Mouse (Mus musculus) retina, postnatal 7 days (tissue): ENCODE measurements at regions not wholly inside any gene's neighbourhood (a gene's known extent, or its start where the extent isn't known, plus 50 kb on each side); places are given as distances from the start of the nearest gene placed in this dataset.
"Not testable (repeated sequence)": the region's sequence is repeated elsewhere in the genome, so short reads cannot be mapped to it uniquely, and the experiment has no call there.

Source experiments
- DNase-seq: peaks from one replicate; pipeline ENCODE4 v3.0.0-alpha.2; 2012; ENCODE audit warnings: low read depth, low spot score

GRCm38 (mm10) chr5:97330074-97330473 is 62.1 kb downstream of the Naa11 start:
- DNase-seq = no peak

- DNase-seq = no peak
These were observed 66.3 kb downstream of the Naa11 start for GRCm38 (mm10) chr5:97325831-97326230.

- no peak for DNase-seq
These were observed 68.3 kb downstream of the Naa11 start for GRCm38 (mm10) chr5:97323873-97324272.

- DNase-seq = no peak
These were observed 72.2 kb downstream of the Naa11 start for GRCm38 (mm10) chr5:97319816-97320487.

DNA sequence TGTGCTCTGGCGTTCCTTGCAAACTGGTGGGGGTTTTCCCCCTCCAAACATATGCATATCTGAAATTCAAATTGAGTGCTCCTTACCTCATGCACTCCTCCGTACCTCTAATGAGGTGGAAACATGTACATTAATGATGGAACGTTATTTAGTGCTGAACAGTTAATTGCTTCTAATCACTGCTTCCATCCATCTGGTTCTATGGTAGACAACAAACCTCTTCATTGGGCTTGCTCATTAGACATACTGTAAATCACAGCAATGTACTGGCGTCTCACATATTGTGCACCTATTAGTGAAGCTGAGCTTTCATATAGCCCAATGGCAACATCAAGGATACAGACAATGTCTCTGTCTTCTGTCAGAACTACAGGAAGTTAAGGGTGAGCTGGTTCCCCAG is 85.3 kb downstream of the Naa11 start:
- DNase-seq = no peak

DNA sequence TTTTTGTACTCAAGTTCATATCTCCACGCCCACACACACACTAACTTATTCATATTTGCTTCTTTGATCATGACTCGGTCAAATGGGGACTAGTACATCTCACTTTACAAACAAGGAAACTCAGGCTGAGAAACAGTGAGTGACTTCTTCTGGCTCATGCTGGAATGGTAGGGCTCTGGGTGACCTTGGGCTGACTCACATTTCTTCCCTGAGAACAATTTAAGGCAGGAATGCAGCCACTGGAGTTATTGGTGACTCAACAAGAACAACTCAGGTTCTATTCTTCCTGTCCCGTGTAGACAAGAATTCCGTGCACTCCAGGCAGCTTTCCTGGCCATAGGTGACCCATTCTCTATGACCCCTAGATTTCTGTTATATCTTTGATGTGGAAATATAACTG is 87.3 kb downstream of the Naa11 start:
- DNase-seq = no peak

- DNase-seq = no peak
These were observed 90.6 kb downstream of the Naa11 start for GRCm38 (mm10) chr5:97301621-97302020.

DNA sequence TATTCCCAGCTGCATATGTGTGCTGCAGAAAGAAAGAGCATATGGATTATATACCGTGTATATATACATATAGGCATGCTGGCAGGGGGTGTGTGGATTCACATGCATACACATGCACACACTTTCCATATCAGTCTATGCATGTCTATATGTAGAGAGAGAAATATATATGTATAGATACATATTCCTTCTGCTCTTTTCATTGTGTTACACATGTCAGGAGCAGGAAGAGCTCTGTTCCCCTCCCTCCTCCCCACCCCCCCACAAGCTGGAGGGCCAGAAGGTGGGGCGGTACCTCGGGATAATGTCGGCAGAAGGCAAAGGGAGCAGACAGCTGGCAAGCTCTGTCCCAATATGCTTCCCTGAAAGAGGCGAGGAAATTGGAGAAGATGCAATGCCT is 91.3 kb downstream of the Naa11 start:
- peak; percentile 54 for DNase-seq

DNA sequence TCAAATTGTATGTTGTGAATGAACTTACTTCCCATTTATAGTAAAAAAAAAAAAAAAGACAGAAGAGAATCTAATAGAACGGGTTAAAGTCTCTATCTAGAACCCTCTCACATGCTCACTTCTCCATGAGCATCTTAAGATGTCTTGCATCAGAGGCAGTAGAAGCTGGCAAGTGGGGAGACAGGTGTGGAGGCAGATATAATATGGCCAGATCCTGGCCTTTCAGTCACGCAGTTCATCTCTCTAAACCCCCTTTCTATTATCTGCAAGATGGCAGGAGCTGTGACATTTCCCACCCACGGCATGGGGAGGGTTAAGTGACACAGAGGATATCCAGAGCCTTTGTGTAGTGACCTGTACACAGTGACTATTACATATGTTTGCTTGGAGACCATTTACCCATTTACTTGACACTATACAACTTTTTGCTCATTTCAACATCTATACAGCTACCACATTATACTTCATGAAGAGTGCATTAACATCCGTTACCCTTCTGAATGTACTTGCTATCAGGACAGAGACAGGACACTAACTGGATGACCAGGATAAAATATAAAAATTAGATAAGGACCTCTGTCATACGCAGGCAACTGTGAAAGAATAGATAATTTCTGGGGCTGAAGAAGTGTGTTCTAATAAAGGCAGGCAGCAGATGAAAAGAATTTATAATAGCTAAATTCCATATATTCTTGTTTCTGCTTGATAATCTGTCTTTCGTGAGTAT is 91.9 kb downstream of the Naa11 start:
- no peak for DNase-seq

DNA sequence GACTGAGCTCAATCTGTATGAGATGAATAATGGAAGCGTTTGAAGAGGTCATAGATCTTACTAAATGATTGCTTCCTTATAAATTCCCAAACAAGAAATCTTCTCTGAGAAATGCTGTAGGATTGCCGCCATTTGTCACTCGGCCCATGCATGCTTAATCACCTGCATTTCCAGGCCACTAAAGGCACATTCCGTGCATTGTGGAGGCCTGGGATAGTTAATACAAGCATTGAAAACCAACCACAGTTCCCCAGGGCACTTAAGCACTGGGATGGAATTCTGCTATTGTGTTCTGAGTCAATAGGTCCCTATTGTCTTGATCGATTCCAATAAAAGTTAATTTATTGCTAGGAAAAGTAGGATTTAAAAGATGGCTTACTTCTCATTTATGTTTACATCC is 92.5 kb downstream of the Naa11 start:
- no peak for DNase-seq

DNA sequence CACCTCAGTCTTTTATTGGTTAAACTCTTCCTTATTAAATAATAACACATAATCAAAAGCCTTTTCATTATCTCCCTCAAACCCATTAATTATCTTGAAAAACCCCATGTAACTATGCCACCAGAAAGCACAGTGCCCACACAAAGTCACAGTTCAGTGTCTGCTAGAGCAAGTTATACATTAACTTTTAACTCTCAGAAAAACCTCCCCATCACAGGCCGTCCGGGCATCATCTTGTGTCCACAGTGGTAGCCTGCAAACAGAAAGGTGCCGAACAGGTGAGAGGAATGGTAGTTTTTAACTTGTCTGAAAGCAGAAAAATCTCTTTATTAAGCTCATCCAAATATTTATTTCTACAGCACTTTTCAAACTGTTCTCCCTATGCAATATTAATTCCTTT is 96.0 kb downstream of the Naa11 start:
- DNase-seq = no peak

DNA sequence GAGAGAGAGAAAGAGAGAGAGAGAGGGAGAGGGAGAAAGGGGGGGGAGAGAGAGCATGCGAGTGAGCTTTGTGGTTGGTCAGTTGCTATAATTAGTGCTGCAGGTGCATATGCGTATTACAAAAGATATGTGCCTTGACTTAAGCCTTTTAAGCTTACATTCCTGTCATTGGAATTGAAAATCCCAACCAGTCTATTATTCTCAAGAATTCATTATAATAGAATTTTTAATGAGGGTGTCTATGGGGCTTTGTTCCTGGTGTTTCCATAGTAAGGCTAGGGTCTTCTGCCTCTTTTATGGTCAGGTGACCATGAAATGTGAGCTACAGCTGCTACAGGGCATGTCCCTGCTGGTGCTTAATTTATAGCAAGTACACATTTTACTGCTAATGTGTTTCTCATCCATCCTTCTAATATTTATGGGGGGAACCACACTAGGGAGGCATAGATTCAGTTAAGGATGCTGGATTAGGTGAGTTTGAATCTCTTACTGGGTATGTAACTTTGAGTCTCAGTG is 102.0 kb downstream of the Naa11 start:
- no peak for DNase-seq

- no peak for DNase-seq
These were observed 102.6 kb downstream of the Naa11 start for GRCm38 (mm10) chr5:97289401-97290165.

GRCm38 (mm10) chr5:97279455-97279854 is 112.7 kb downstream of the Naa11 start:
- no peak for DNase-seq

GRCm38 (mm10) chr5:97277795-97278572 is 114.2 kb downstream of the Naa11 start:
- peak; percentile 46 for DNase-seq

- DNase-seq = no peak
These were observed 115.5 kb downstream of the Naa11 start for GRCm38 (mm10) chr5:97276724-97277123.

- DNase-seq = not testable (repeated sequence)
These were observed 127.5 kb downstream of the Naa11 start for GRCm38 (mm10) chr5:97264666-97265065.

DNA sequence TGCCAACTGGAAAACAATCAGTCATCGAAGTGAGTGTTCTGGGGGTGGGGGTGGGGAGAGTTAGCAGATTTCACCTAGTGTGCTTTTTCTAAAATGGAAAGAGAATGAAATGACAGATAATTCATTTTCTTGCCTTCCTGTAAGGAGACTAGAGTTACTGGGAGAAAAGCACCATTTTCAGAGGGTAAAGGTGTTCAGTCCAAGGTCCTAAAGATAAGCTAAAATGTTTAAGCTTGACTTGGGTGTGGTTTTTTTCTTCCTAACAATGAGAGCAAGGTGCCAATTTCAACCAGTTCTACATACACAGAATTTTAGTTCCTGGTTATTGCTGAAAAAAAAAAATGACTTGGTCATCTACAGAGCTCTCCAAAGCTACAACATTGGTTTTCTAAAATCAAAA is 135.1 kb downstream of the Naa11 start:
- DNase-seq = no peak

- DNase-seq = no peak
These were observed 135.6 kb downstream of the Naa11 start for GRCm38 (mm10) chr5:97256445-97257060.

GRCm38 (mm10) chr5:97236930-97237329 is 125.5 kb upstream of the Paqr3 start:
- no peak for DNase-seq

- no peak for DNase-seq
These were observed 115.0 kb upstream of the Paqr3 start for GRCm38 (mm10) chr5:97226425-97226824.
